In the genomic region with DNA sequence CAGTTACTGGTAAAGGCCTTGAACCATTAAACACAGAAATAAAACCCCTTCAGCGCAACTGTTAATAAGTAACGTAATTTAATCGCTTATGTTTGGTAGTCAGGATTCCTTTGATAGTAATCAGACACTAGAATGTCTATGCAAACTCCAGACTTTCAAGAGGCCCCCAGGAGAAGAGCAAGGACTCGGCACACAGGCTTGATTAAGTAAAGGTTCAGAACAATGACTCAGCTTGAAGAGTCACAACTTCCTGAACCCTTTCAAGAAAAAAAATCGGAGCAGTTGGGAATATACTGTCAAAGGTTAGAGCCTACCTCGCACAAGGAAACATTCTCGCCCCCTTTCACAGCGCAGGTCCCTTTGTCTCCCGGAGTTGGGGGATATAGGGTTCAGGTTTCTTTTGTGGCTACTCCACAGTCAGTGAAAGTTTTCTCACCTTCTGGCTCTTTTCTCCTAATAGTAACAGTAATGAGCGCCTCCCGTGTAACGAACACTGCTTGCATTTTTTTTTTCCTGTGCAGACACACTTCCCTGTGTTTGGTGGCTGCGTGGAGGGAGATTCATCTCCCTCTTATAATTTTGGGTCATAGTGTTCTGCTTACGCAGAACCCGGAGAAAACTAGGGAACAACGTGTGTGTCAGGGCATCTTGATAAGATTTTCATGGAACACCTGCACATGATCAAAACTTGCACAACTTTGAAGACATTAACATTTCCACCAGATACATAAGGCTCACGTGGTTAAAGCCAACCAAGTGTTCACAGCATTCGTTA, we compare ENCODE assay signal across 8 mouse cellular contexts. TPM values are rescaled to one million over a fixed set of nuclear protein-coding genes. Genes with fewer than 3 reads are reported as not detected.
A peak's percentile ranks its signal among the peaks of the same experiment; 100 is the strongest.
DNase-seq lines count a peak whose midpoint lies in the region; ATAC-seq and TF ChIP-seq lines count a peak whose summit lies in the region.

No protein-coding gene starts in this region.

- no peak for TF ChIP-seq CTCF in Patski (IDR thresholded peaks at IDR 0.05)

- H3K9ac ChIP-seq in kidney, embryonic 14.5 days (ENCODE audit: low read depth, low read length) = peak overlapping the region; percentile 89; the same call in 1 of the 2 replicates
- no peak overlapping the region for H3K9ac ChIP-seq in forebrain, embryonic 16.5 days (replicated peaks; ENCODE audit: low read depth, low read length)
- H3K9ac ChIP-seq in liver, embryonic 16.5 days (ENCODE audit: low read depth, low read length) = peak overlapping the region; percentile 95

- 0 out of 2 replicates have a peak, but pooled peaks have one; percentile 6 for ATAC-seq in kidney, embryonic 14.5 days (ENCODE audit: low FRiP score, low TSS enrichment)
- ATAC-seq in Patski = peak; percentile 74
- no peak; the same call in 1 of the 2 replicates for ATAC-seq in forebrain, embryonic 16.5 days
- ATAC-seq in liver, embryonic 16.5 days (ENCODE audit: low read depth) = no peak

- 14% methylated on average over 18 of the region's 18 CpGs for WGBS in kidney, embryonic 14.5 days
- 22% methylated on average over 18 of the region's 18 CpGs for WGBS in forebrain, embryonic 16.5 days
- 10% methylated on average over 18 of the region's 18 CpGs for WGBS in liver, embryonic 16.5 days (ENCODE audit: insufficient replicate concordance)

- CTCF ChIA-PET in Patski (lab: Charles Lee) = interaction anchor here (1.9 kb wide), 1 partner anchor 14 kb away, joined by 9 read pairs; no protein-coding TSS in a partner anchor

- H3K27ac ChIP-seq in kidney, embryonic 14.5 days (ENCODE audit: low read depth, low read length) = peak overlapping the region; percentile 73; the same call in 1 of the 2 replicates
- H3K27ac ChIP-seq in forebrain, embryonic 16.5 days (ENCODE audit: low read length) = no peak overlapping the region
- H3K27ac ChIP-seq in liver, embryonic 16.5 days (ENCODE audit: low read length) = peak overlapping the region; percentile 85

- peaks cover 6% of the 10 kb centered on the region; the same call in 1 of the 2 replicates for H3K36me3 ChIP-seq in kidney, embryonic 14.5 days (ENCODE audit: control insufficient read depth, insufficient read depth, low read length)
- H3K36me3 ChIP-seq in forebrain, embryonic 16.5 days (ENCODE audit: control insufficient read depth, insufficient read depth) = no peaks in the 10 kb centered on the region
- H3K36me3 ChIP-seq in liver, embryonic 16.5 days (ENCODE audit: control insufficient read depth, insufficient read depth) = no peaks in the 10 kb centered on the region

- H3K27me3 ChIP-seq in kidney, embryonic 14.5 days (ENCODE audit: control insufficient read depth, insufficient read depth, low read length) = no peaks in the 10 kb centered on the region
- no peaks in the 10 kb centered on the region for H3K27me3 ChIP-seq in Patski
- no peaks in the 10 kb centered on the region for H3K27me3 ChIP-seq in forebrain, embryonic 16.5 days (replicated peaks; ENCODE audit: control insufficient read depth, insufficient read depth, low read length)
- no peaks in the 10 kb centered on the region for H3K27me3 ChIP-seq in liver, embryonic 16.5 days (ENCODE audit: control insufficient read depth, insufficient read depth, low read depth, low read length)

- peak overlapping the region; percentile 91 for H3K4me2 ChIP-seq in kidney, embryonic 14.5 days (replicated peaks; ENCODE audit: low read depth, low read length)
- peak overlapping the region; percentile 95 for H3K4me2 ChIP-seq in forebrain, embryonic 16.5 days (ENCODE audit: low read length)
- H3K4me2 ChIP-seq in liver, embryonic 16.5 days (ENCODE audit: low read depth, low read length) = peak overlapping the region; percentile 96

- H3K4me1 ChIP-seq in kidney, embryonic 14.5 days (ENCODE audit: control insufficient read depth, insufficient read depth, low read length) = 0 out of 2 replicates have a peak, but pooled peaks cover 7% of the 10 kb centered on the region
- H3K4me1 ChIP-seq in forebrain, embryonic 16.5 days (replicated peaks; ENCODE audit: control insufficient read depth, insufficient read depth, low read length) = peaks cover 24% of the 10 kb centered on the region
- peaks cover 39% of the 10 kb centered on the region for H3K4me1 ChIP-seq in liver, embryonic 16.5 days (ENCODE audit: control insufficient read depth, low read depth, low read length)

- POLR2A ChIA-PET in Patski (lab: Charles Lee) = interaction anchor here (0.6 kb wide), 1 partner anchor 49 kb away, joined by 4 read pairs; no protein-coding TSS in a partner anchor

- peak overlapping the region; percentile 71 for H3K4me3 ChIP-seq in kidney, embryonic 14.5 days (ENCODE audit: low read length)
- peak overlapping the region; percentile 80 for H3K4me3 ChIP-seq in forebrain, embryonic 16.5 days (replicated peaks; ENCODE audit: low read length)
- peak overlapping the region; percentile 93 for H3K4me3 ChIP-seq in liver, embryonic 16.5 days (ENCODE audit: low read depth, low read length)

- H3K9me3 ChIP-seq in kidney, embryonic 14.5 days (ENCODE audit: control insufficient read depth, low read length) = no peaks in the 10 kb centered on the region
- no peaks in the 10 kb centered on the region for H3K9me3 ChIP-seq in forebrain, embryonic 16.5 days (ENCODE audit: control insufficient read depth, low read length)
- H3K9me3 ChIP-seq in liver, embryonic 16.5 days (replicated peaks; ENCODE audit: control insufficient read depth, low read length) = no peaks in the 10 kb centered on the region

- in situ Hi-C loops in Patski (cut with MboI; ENCODE audit: low pct_unique_long_range_greater_than_20kb) = loop anchor here (25.0 kb wide), 1 partner anchor 1081 kb away; a partner anchor contains a TSS

- no peak for DNase-seq in kidney, adult 8-10 months
- DNase-seq in Patski (ENCODE audit: low read depth, low spot score) = no peak
- DNase-seq in cerebellum, postnatal 25 days = no peak
- no peak for DNase-seq in thymus, postnatal 10 days (ENCODE audit: low spot score in 2 of 2)
- no peak for DNase-seq in urinary bladder, adult 2 months (ENCODE audit: low spot score)

RNA-seq across cellular contexts. Expression of a gene that starts 1.1 kb away (rescaled TPM):
- 63.8 and 87.5 TPM in 2 replicates for polyA plus RNA-seq in kidney, embryonic 14.5 days (2014; fragmentation: Nextera tagmentation; extraction: Ambion mirVana)
- polyA plus RNA-seq in Patski (2021) = 194 TPM
- polyA plus RNA-seq in forebrain, embryonic 16.5 days (2015; fragmentation: Nextera tagmentation; extraction: Ambion mirVana) = 25.9 and 27.7 TPM in 2 replicates
- 43.6 and 43.8 TPM in 2 replicates for polyA plus RNA-seq in liver, embryonic 16.5 days (2015; fragmentation: Nextera tagmentation; extraction: Ambion mirVana)
- polyA plus RNA-seq in urinary bladder, adult 2 months (2012; rRNA removed) = 89.9 and 91.2 TPM in 2 replicates

RNA-seq across cellular contexts. Expression of a gene that starts 36.8 kb away (rescaled TPM):
- 13.7 and 30.7 TPM in 2 replicates for polyA plus RNA-seq in kidney, embryonic 14.5 days (2014; fragmentation: Nextera tagmentation; extraction: Ambion mirVana)
- polyA plus RNA-seq in Patski (2021) = 23.3 TPM
- 38.0 and 40.0 TPM in 2 replicates for polyA plus RNA-seq in forebrain, embryonic 16.5 days (2015; fragmentation: Nextera tagmentation; extraction: Ambion mirVana)
- polyA plus RNA-seq in liver, embryonic 16.5 days (2015; fragmentation: Nextera tagmentation; extraction: Ambion mirVana) = 4.3 TPM in 2 replicates
- polyA plus RNA-seq in urinary bladder, adult 2 months (2012; rRNA removed) = 14.6 and 18.3 TPM in 2 replicates

RNA-seq across cellular contexts. Expression of a gene that starts 58.0 kb away (rescaled TPM):
- polyA plus RNA-seq in kidney, embryonic 14.5 days (2014; fragmentation: Nextera tagmentation; extraction: Ambion mirVana) = 21.0 and 38.8 TPM in 2 replicates
- 25.5 TPM for polyA plus RNA-seq in Patski (2021)
- 50.9 and 56.8 TPM in 2 replicates for polyA plus RNA-seq in forebrain, embryonic 16.5 days (2015; fragmentation: Nextera tagmentation; extraction: Ambion mirVana)
- 5.4 and 5.7 TPM in 2 replicates for polyA plus RNA-seq in liver, embryonic 16.5 days (2015; fragmentation: Nextera tagmentation; extraction: Ambion mirVana)
- 15.8 and 16.8 TPM in 2 replicates for polyA plus RNA-seq in urinary bladder, adult 2 months (2012; rRNA removed)

Comparison
In these comparisons a context has a peak if more than half of its experiments do, and no peak if none do; other contexts are left out.
1. ATAC-seq: peak in kidney, embryonic 14.5 days (single experiment) and Patski (single experiment); none in forebrain, embryonic 16.5 days (single experiment) and liver, embryonic 16.5 days (single experiment).
2. Peak in every context shown above with its lines, with median percentiles within 50 percentile points of each other: H3K4me2 ChIP-seq and H3K4me3 ChIP-seq.